Mouse (Mus musculus) heart, adult 2 months (tissue): ENCODE measurements around the gene Gm20388.

ENCODE experiments used
- CTCF ChIP-seq: fragments of 200-600 bp; IDR thresholded peaks from 2 replicates; pipeline ENCODE4 v1.8.1; 2022; ENCODE audit warnings: antibody characterized with exemption, mild to moderate bottlenecking, moderate library complexity
- EP300 ChIP-seq: fragments of 200-500 bp; IDR thresholded peaks from 2 replicates; pipeline ENCODE4 v1.6.1; 2011; ENCODE audit warnings: low read depth, low read length, control low read depth; ENCODE audit not compliant: insufficient read depth

DNA sequence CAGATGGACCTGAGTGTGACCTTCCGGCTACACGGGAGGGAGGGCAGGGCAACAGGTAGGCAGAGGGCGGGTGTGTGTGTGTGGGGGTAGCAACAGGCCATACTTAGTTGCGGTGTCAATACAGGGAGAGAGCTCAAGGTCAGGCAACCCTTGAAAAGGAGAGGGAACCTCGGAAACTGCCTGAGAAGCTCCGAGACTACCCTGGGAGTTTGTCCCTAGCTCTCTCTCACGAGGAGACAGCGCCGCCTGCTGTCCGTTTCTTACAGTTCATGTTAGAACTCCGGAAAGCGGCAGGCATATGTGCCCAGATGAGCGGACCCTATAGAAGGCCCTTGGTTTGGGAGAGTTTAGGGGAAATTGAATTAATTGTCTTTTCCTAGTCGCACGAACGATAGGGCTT, 1182.0 kb downstream of the Gm20388 start:
- TF ChIP-seq CTCF (peak; percentile 90), EP300 (peak; percentile 83; the same call in 1 of the 2 replicates)
